33 mouse cellular contexts compared by ENCODE assay signal in the genomic region with DNA sequence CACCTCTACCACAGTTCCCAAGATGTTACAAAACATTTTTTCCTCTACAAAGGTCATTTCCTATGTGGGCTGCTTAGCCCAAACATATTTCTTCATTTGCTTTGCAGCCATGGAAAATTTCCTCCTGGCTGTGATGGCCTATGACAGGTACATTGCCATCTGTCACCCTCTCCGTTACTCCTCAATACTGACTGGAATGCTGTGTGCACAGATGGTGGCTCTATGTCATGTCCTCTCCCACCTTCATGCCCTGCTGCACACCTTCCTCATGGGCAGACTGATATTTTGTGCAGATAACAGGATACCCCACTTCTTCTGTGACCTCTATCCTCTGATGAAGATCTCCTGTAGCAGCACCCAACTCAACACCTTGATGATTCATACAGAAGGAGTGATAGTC. TPM values are rescaled to one million over a fixed set of nuclear protein-coding genes. Genes with fewer than 3 reads are reported as not detected.
"Had no signal": no experiment of that assay in that cellular context is flagged by ENCODE, and none has a peak within 500 bp of the region (broad histone marks: within the 10 kb centered on the region; RNA-seq: fewer than 3 reads in every experiment).

No protein-coding gene starts in this region.

- H3K9ac ChIP-seq: limb, embryonic 13.5 days; liver, embryonic 13.5 days had no signal

- H3K4me1 ChIP-seq: limb, embryonic 10.5 days; limb, embryonic 13.5 days; liver, embryonic 13.5 days had no signal

- DNase-seq: kidney, postnatal 25 days; layer of hippocampus, adult 9-11 months; liver; liver, embryonic 13.5 days; lung, adult 2 months; lung, postnatal 14 days; lung, postnatal 4 days; midbrain, embryonic 14.5 days; right cerebral cortex, postnatal 14 days; right cerebral cortex, postnatal 4 days; spleen, adult 18-20 months; thymus, adult 2 months; thymus, postnatal 14 days; thymus, postnatal 4 days had no signal

- H3K27ac ChIP-seq: kidney, postnatal 0 days; layer of hippocampus, adult 2 months; limb, embryonic 10.5 days; limb, embryonic 13.5 days; liver, embryonic 13.5 days had no signal

- H3K9me3 ChIP-seq: liver, embryonic 13.5 days had no signal

- H3K36me3 ChIP-seq: limb, embryonic 10.5 days; limb, embryonic 13.5 days; liver, embryonic 13.5 days had no signal

- H3K4me3 ChIP-seq: layer of hippocampus, adult 2 months; limb, embryonic 10.5 days; limb, embryonic 13.5 days; liver, embryonic 13.5 days had no signal

- H3K27me3 ChIP-seq: limb, embryonic 13.5 days; liver, embryonic 13.5 days had no signal

- H3K4me2 ChIP-seq: limb, embryonic 13.5 days; liver, embryonic 13.5 days; midbrain, embryonic 11.5 days had no signal

RNA-seq across cellular contexts. Expression of gene Olfr357, which starts 3.4 kb away (rescaled TPM):
- total RNA-seq: layer of hippocampus, adult 2 months; layer of hippocampus, postnatal 25 days; left cerebral cortex, adult 18-20 months; left cerebral cortex, postnatal 25 days; megakaryocyte progenitor cell, adult 5-6 weeks; megakaryocyte-erythroid progenitor cell, adult 5-6 weeks; midbrain, postnatal 0 days had no signal
- polyA plus RNA-seq: kidney, embryonic 14.5 days; kidney, postnatal 0 days; large intestine, adult 2 months; limb, embryonic 10.5 days; limb, embryonic 13.5 days; liver, embryonic 13.5 days; liver, embryonic 16.5 days; lung, adult 2 months; lung, embryonic 16.5 days; midbrain, embryonic 11.5 days; midbrain, embryonic 14.5 days; midbrain, postnatal 0 days; neural tube, embryonic 11.5 days; neural tube, embryonic 14.5 days; stomach, embryonic 16.5 days; thymus, adult 2 months had no signal

RNA-seq across cellular contexts. Expression of gene Olfr358, which starts 12.1 kb away (rescaled TPM):
- total RNA-seq: layer of hippocampus, adult 2 months; layer of hippocampus, postnatal 25 days; left cerebral cortex, adult 18-20 months; left cerebral cortex, postnatal 25 days; megakaryocyte progenitor cell, adult 5-6 weeks; megakaryocyte-erythroid progenitor cell, adult 5-6 weeks; midbrain, postnatal 0 days had no signal
- polyA plus RNA-seq: kidney, embryonic 14.5 days; kidney, postnatal 0 days; large intestine, adult 2 months; limb, embryonic 10.5 days; limb, embryonic 13.5 days; liver, embryonic 13.5 days; liver, embryonic 16.5 days; lung, adult 2 months; lung, embryonic 16.5 days; midbrain, embryonic 11.5 days; midbrain, embryonic 14.5 days; midbrain, postnatal 0 days; neural tube, embryonic 11.5 days; neural tube, embryonic 14.5 days; stomach, embryonic 16.5 days; testis, adult 2 months; thymus, adult 2 months had no signal
